Mouse (Mus musculus) MEL (cell line): ENCODE results near the gene Ifitm10.

Experiments used
- CTCF ChIP-seq, 3 experiments: IDR thresholded peaks in 2 of 3; conservative IDR thresholded peaks in 1 of 3; 2 replicates each; pipeline ENCODE4 v1.5.1; 2011 to 2012; ENCODE audit warnings: low read length in 3 of 3, low read depth in 2 of 3, mild to moderate bottlenecking in 2 of 3, improper control_type of control experiment in 1 of 3, inconsistent platforms in 1 of 3, mixed read lengths in 1 of 3, moderate library complexity in 1 of 3; ENCODE audit not compliant: control insufficient read depth in 1 of 3, insufficient read depth in 1 of 3, poor library complexity in 1 of 3, severe bottlenecking in 1 of 3
- E2F4 ChIP-seq: IDR thresholded peaks from 2 replicates; pipeline ENCODE4 v1.6.1; 2011; ENCODE audit warnings: low read depth, low read length, improper control_type of control experiment, borderline replicate concordance
- EP300 ChIP-seq, 2 experiments: IDR thresholded peaks; 2 replicates each; pipeline ENCODE4 v1.6.1; 2011; ENCODE audit warnings: improper control_type of control experiment in 2 of 2, low read length in 2 of 2, low read depth in 1 of 2, mild to moderate bottlenecking in 1 of 2
- MEF2A ChIP-seq: IDR thresholded peaks from 2 replicates; pipeline ENCODE4 v1.6.1; 2014; ENCODE audit warnings: low read depth, mild to moderate bottlenecking, inconsistent platforms, low read length, improper control_type of control experiment; ENCODE audit not compliant: poor library complexity, insufficient replicate concordance, severe bottlenecking; ENCODE audit errors: extremely low read depth
- POLR2A ChIP-seq, 2 experiments: IDR thresholded peaks; 2 replicates each; pipeline ENCODE4 v1.6.1; 2011 to 2012; ENCODE audit warnings: low read length in 2 of 2, mild to moderate bottlenecking in 2 of 2, control low read depth in 1 of 2, improper control_type of control experiment in 1 of 2, low read depth in 1 of 2, moderate library complexity in 1 of 2; ENCODE audit not compliant: control insufficient read depth in 1 of 2, insufficient read depth in 1 of 2, poor library complexity in 1 of 2
- POLR2AphosphoS5 ChIP-seq: IDR thresholded peaks from 2 replicates; pipeline ENCODE4 v1.6.1; 2012; ENCODE audit warnings: low read depth, borderline replicate concordance, mild to moderate bottlenecking, inconsistent platforms, low read length, moderate library complexity, mixed read lengths
- RAD21 ChIP-seq: IDR thresholded peaks from 2 replicates; pipeline ENCODE4 v1.6.1; 2011; ENCODE audit warnings: mild to moderate bottlenecking, low read depth, low read length, improper control_type of control experiment
- RCOR1 ChIP-seq: IDR thresholded peaks from 2 replicates; pipeline ENCODE4 v1.6.1; 2012; ENCODE audit warnings: low read depth, mild to moderate bottlenecking, inconsistent platforms, low read length, improper control_type of control experiment

- TF ChIP-seq POLR2A (IDR thresholded peaks at IDR 0.05; ENCODE audit: control insufficient read depth in 1 of 2, insufficient read depth in 1 of 2, low read depth in 1 of 2, low read length in 2 of 2, poor library complexity in 1 of 2) (no peak), RCOR1 (no peak), MEF2A (no peak), EP300 (IDR thresholded peaks at IDR 0.05; ENCODE audit: low read depth in 1 of 2, low read length in 2 of 2) (no peak), CTCF (IDR thresholded peaks at IDR 0.05 in 2 of 3, conservative IDR thresholded peaks at IDR 0.05 in 1 of 3; ENCODE audit: control insufficient read depth in 1 of 3, insufficient read depth in 1 of 3, low read depth in 2 of 3, low read length in 3 of 3, poor library complexity in 1 of 3, severe bottlenecking in 1 of 3) (no peak), E2F4 (no peak), RAD21 (no peak), POLR2AphosphoS5 (no peak)
These were observed 31.3 kb downstream of the Ifitm10 start for GRCm38 (mm10) chr7:142342247-142342640.
